Mouse (Mus musculus): ENCODE measurements at regions not wholly inside any gene's neighbourhood (a gene's known extent, or its start where the extent isn't known, plus 50 kb on each side); places are given as distances from the start of the nearest gene placed in this dataset.

DNA sequence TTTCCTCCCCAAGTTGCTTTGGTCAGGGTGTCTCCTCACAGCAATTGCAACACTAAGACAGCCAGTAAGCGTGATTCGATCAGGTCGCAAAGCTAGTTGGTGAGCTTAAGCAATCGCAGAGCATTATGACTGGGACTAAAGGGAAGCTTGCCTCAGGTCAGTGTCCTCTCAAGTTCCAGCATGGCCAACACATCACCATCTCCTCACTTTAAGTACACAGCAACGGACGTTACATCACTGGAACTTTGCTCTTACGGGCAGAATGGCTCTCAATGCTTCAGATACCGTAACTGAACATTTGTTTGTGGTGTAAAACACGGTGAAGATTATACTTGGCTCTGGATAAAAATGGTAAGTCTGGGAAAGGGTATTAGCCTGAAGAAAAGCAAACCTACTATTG lies 106.7 kb downstream of the Sptssa start:
- Histone ChIP-seq H3K27me3 (replicated peaks; ENCODE audit: control insufficient read depth, insufficient read depth, low read length) (no peaks in the 10 kb centered on the region), H3K27ac (ENCODE audit: low read depth) (no peak overlapping the region), H3K9me3 (ENCODE audit: control insufficient read depth, low read length) (no peaks in the 10 kb centered on the region), H3K4me3 (ENCODE audit: low read depth, low read length) (no peak overlapping the region), H3K36me3 (ENCODE audit: control insufficient read depth, insufficient read depth, low read length) (no peaks in the 10 kb centered on the region), H3K4me2 (ENCODE audit: low read length) (no peak overlapping the region), H3K9ac (ENCODE audit: low read length) (no peak overlapping the region), H3K4me1 (replicated peaks; ENCODE audit: control insufficient read depth, insufficient read depth, low read length) (peaks cover 6% of the 10 kb centered on the region)
- WGBS: 87% methylated on average over 9 of the region's 9 CpGs
- no peak for DNase-seq (ENCODE audit: low spot score)
- no peak for ATAC-seq (replicated peaks; ENCODE audit: low FRiP score, low TSS enrichment, low read depth)

DNA sequence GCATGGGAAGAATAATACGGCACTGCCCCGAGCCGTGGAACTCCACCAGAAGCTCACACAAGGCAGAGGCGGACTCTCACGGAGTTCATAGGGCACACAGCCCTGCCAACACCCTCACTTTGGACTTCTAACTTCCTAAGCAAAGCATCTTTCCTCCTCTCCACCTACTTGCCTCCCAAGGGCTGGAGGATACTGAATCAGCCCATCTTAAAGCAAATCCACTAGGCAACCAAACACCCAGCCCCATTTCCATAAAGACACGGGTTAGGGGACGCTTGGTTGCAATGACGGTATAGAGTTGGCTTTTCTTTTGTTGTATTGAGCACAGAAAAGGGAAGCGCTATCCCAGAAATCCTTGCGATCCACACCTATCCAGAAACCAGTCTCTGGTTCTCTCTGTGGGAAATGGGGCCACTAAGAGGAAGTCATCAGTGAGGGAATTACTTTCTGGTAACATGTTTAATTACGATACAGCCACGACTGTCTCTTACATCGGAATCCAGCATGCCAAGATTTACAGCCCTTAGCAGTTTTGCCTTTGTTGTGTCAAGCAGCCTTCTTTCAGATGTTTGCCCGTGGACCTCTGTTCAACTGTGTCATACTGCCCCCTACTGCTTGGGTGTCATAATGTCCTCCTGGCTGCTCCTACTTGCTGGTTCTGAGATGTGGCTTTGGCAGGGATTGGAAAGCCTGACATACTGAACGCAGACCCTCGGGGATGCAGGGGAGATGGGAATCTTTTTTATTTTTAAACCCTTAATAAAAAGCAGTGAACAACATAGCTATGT lies 110.4 kb downstream of the Sptssa start:
- peak; percentile 96 for DNase-seq (ENCODE audit: low spot score)
- peaks cover 6% of the 10 kb centered on the region for H3K4me1 ChIP-seq (replicated peaks; ENCODE audit: control insufficient read depth, insufficient read depth, low read length)
- H3K4me2 ChIP-seq (ENCODE audit: low read length): peak overlapping the region; percentile 30
- peak overlapping the region; percentile 47 for H3K27ac ChIP-seq (ENCODE audit: low read depth)
- no peak overlapping the region for H3K9ac ChIP-seq (ENCODE audit: low read length)
- 37% methylated on average over 16 of the region's 16 CpGs for WGBS
- H3K9me3 ChIP-seq (ENCODE audit: control insufficient read depth, low read length): peaks cover 7% of the 10 kb centered on the region; the same call in 1 of the 2 replicates
- no peaks in the 10 kb centered on the region for H3K36me3 ChIP-seq (ENCODE audit: control insufficient read depth, insufficient read depth, low read length)
- H3K27me3 ChIP-seq (replicated peaks; ENCODE audit: control insufficient read depth, insufficient read depth, low read length): no peaks in the 10 kb centered on the region
- no peak overlapping the region for H3K4me3 ChIP-seq (ENCODE audit: low read depth, low read length)
- no peak for ATAC-seq (replicated peaks; ENCODE audit: low FRiP score, low TSS enrichment, low read depth)

GRCm38 (mm10) chr12:54538320-54538705 lies 118.1 kb downstream of the Sptssa start:
- Histone ChIP-seq H3K4me3 (ENCODE audit: low read depth, low read length) (no peak overlapping the region), H3K27me3 (replicated peaks; ENCODE audit: control insufficient read depth, insufficient read depth, low read length) (no peaks in the 10 kb centered on the region), H3K9ac (ENCODE audit: low read length) (no peak overlapping the region), H3K36me3 (ENCODE audit: control insufficient read depth, insufficient read depth, low read length) (no peaks in the 10 kb centered on the region), H3K9me3 (ENCODE audit: control insufficient read depth, low read length) (peaks cover 7% of the 10 kb centered on the region; the same call in 1 of the 2 replicates), H3K4me2 (ENCODE audit: low read length) (no peak overlapping the region), H3K4me1 (replicated peaks; ENCODE audit: control insufficient read depth, insufficient read depth, low read length) (peaks cover 12% of the 10 kb centered on the region; the same call in 1 of the 2 replicates), H3K27ac (ENCODE audit: low read depth) (peak overlapping the region; percentile 54; the same call in 1 of the 2 replicates)
- ATAC-seq (replicated peaks; ENCODE audit: low FRiP score, low TSS enrichment, low read depth) (no peak), DNase-seq (ENCODE audit: low spot score) (no peak)
- WGBS: 80% methylated on average over 4 of the region's 4 CpGs

DNA sequence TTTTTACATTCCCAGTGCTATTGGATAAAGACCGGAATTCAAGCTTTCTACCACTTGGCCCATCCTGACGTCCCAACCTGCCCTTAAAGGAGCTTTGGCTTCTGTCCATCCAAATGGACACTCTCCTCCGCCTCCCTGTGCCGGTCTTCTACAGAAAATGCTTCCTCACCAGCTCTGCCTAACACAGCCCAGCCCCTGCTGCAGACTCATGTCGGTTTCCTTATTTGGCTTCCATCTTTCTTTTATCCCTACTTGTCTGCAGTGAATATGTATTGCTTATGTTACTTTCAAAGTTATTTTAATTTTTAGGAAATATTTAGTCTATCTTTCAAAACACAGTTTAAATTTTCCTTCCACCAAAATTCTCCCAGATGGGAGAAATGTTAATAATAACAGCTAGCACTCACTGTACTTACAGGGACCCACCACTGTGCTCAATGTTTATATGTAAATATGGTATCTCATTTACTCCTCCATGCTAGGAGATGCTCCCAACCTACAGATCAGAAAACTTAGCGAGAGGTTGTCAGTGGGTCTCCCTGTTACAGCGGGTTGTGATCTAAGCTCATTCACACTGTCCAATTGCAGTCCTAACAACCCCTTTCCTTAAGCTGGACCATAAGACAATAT lies 118.6 kb downstream of the Sptssa start:
- ATAC-seq (replicated peaks; ENCODE audit: low FRiP score, low TSS enrichment, low read depth) (no peak), DNase-seq (ENCODE audit: low spot score) (no peak)
- 56% methylated on average over 7 of the region's 7 CpGs for WGBS
- peak overlapping the region; percentile 71 for H3K27ac ChIP-seq (ENCODE audit: low read depth)
- peaks cover 16% of the 10 kb centered on the region; the same call in 1 of the 2 replicates for H3K4me1 ChIP-seq (replicated peaks; ENCODE audit: control insufficient read depth, insufficient read depth, low read length)
- no peaks in the 10 kb centered on the region for H3K36me3 ChIP-seq (ENCODE audit: control insufficient read depth, insufficient read depth, low read length)
- H3K9me3 ChIP-seq (ENCODE audit: control insufficient read depth, low read length): peaks cover 7% of the 10 kb centered on the region; the same call in 1 of the 2 replicates
- H3K4me2 ChIP-seq (ENCODE audit: low read length): no peak overlapping the region
- no peak overlapping the region for H3K4me3 ChIP-seq (ENCODE audit: low read depth, low read length)
- H3K9ac ChIP-seq (ENCODE audit: low read length): no peak overlapping the region
- H3K27me3 ChIP-seq (replicated peaks; ENCODE audit: control insufficient read depth, insufficient read depth, low read length): no peaks in the 10 kb centered on the region

- Histone ChIP-seq H3K4me2 (ENCODE audit: low read length) (no peak overlapping the region), H3K4me1 (replicated peaks; ENCODE audit: control insufficient read depth, insufficient read depth, low read length) (peaks cover 16% of the 10 kb centered on the region; the same call in 1 of the 2 replicates), H3K27me3 (replicated peaks; ENCODE audit: control insufficient read depth, insufficient read depth, low read length) (no peaks in the 10 kb centered on the region), H3K9ac (ENCODE audit: low read length) (no peak overlapping the region), H3K27ac (ENCODE audit: low read depth) (peak overlapping the region; percentile 71), H3K36me3 (ENCODE audit: control insufficient read depth, insufficient read depth, low read length) (no peaks in the 10 kb centered on the region), H3K9me3 (ENCODE audit: control insufficient read depth, low read length) (peaks cover 6% of the 10 kb centered on the region; the same call in 1 of the 2 replicates), H3K4me3 (ENCODE audit: low read depth, low read length) (no peak overlapping the region)
- WGBS: 53% methylated on average over 7 of the region's 7 CpGs
- ATAC-seq (replicated peaks; ENCODE audit: low FRiP score, low TSS enrichment, low read depth) (no peak), DNase-seq (ENCODE audit: low spot score) (no peak)
Measured at GRCm38 (mm10) chr12:54537022-54537421, 119.4 kb downstream of the Sptssa start.

- H3K27me3 ChIP-seq (replicated peaks; ENCODE audit: control insufficient read depth, insufficient read depth, low read length): no peaks in the 10 kb centered on the region
- no peak overlapping the region for H3K4me2 ChIP-seq (ENCODE audit: low read length)
- H3K36me3 ChIP-seq (ENCODE audit: control insufficient read depth, insufficient read depth, low read length): no peaks in the 10 kb centered on the region
- H3K9me3 ChIP-seq (ENCODE audit: control insufficient read depth, low read length): no peaks in the 10 kb centered on the region
- H3K27ac ChIP-seq (ENCODE audit: low read depth): peak overlapping the region; percentile 71
- no peak overlapping the region for H3K9ac ChIP-seq (ENCODE audit: low read length)
- ATAC-seq (replicated peaks; ENCODE audit: low FRiP score, low TSS enrichment, low read depth): no peak; the same call in 1 of the 2 replicates
- 62% methylated on average over 6 of the region's 9 CpGs for WGBS
- DNase-seq (ENCODE audit: low spot score): no peak
- H3K4me1 ChIP-seq (replicated peaks; ENCODE audit: control insufficient read depth, insufficient read depth, low read length): peaks cover 16% of the 10 kb centered on the region; the same call in 1 of the 2 replicates
- H3K4me3 ChIP-seq (ENCODE audit: low read depth, low read length): no peak overlapping the region
Measured at GRCm38 (mm10) chr12:54535556-54536516, 120.5 kb downstream of the Sptssa start.

DNA sequence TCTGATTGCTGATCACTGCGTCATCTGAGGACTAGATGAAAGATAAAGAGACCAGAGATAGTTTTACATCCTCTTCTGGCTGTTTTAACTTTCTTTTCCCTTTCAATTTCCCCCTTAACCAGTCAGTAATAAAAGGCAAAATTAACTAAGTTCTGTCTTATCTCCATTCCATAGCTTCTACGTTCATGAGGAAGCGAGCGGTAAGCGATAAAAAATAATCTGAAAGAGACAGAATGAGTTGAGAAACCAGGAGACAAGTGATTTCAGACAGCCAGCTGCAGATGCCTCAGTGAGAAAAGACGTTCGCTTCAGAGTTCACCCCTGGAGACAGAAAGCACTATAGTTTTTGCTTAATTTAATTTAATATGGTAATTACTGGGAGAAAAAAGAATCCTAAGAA lies 121.5 kb downstream of the Sptssa start:
- peaks cover 16% of the 10 kb centered on the region; the same call in 1 of the 2 replicates for H3K4me1 ChIP-seq (replicated peaks; ENCODE audit: control insufficient read depth, insufficient read depth, low read length)
- H3K4me2 ChIP-seq (ENCODE audit: low read length): no peak overlapping the region
- no peak overlapping the region for H3K4me3 ChIP-seq (ENCODE audit: low read depth, low read length)
- WGBS: 50% methylated on average over 7 of the region's 7 CpGs
- no peak for DNase-seq (ENCODE audit: low spot score)
- no peaks in the 10 kb centered on the region for H3K36me3 ChIP-seq (ENCODE audit: control insufficient read depth, insufficient read depth, low read length)
- H3K27ac ChIP-seq (ENCODE audit: low read depth): no peak overlapping the region
- H3K9ac ChIP-seq (ENCODE audit: low read length): no peak overlapping the region
- no peaks in the 10 kb centered on the region for H3K27me3 ChIP-seq (replicated peaks; ENCODE audit: control insufficient read depth, insufficient read depth, low read length)
- no peaks in the 10 kb centered on the region for H3K9me3 ChIP-seq (ENCODE audit: control insufficient read depth, low read length)
- no peak for ATAC-seq (replicated peaks; ENCODE audit: low FRiP score, low TSS enrichment, low read depth)

DNA sequence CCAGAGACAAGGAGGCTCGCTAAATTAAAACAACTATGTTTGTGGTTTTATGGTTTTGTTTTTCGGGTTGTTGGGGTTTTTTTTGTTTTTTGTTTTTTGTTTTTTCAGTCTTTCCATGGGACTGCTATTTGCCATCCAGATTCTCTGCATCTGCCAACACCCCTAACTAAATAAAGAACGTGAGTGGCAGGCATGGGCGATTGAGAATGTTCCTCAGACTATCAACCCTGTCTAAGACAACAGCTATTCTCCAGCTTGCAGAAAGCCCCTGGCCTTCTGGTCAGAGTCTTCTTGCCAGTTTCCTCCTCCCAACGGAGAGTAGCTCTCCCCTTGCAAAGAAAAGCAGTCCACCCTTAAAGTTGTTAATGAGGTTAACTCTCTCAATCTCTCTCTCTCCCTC lies 123.2 kb downstream of the Sptssa start:
- no peaks in the 10 kb centered on the region for H3K27me3 ChIP-seq (replicated peaks; ENCODE audit: control insufficient read depth, insufficient read depth, low read length)

More for the DNA sequence above, 123.2 kb downstream of the Sptssa start:
- no peak overlapping the region for H3K4me3 ChIP-seq (ENCODE audit: low read depth, low read length)
- ATAC-seq (replicated peaks; ENCODE audit: low FRiP score, low TSS enrichment, low read depth) (no peak), DNase-seq (ENCODE audit: low spot score) (no peak)
- peaks cover 16% of the 10 kb centered on the region; the same call in 1 of the 2 replicates for H3K4me1 ChIP-seq (replicated peaks; ENCODE audit: control insufficient read depth, insufficient read depth, low read length)
- H3K4me2 ChIP-seq (ENCODE audit: low read length): no peak overlapping the region
- WGBS: 55% methylated on average over 5 of the region's 5 CpGs
- no peaks in the 10 kb centered on the region for H3K9me3 ChIP-seq (ENCODE audit: control insufficient read depth, low read length)
- no peak overlapping the region for H3K27ac ChIP-seq (ENCODE audit: low read depth)
- H3K9ac ChIP-seq (ENCODE audit: low read length): no peak overlapping the region
- H3K36me3 ChIP-seq (ENCODE audit: control insufficient read depth, insufficient read depth, low read length): no peaks in the 10 kb centered on the region
